Comparison of ENCODE assay signal across 22 mouse cellular contexts in the genomic region with DNA sequence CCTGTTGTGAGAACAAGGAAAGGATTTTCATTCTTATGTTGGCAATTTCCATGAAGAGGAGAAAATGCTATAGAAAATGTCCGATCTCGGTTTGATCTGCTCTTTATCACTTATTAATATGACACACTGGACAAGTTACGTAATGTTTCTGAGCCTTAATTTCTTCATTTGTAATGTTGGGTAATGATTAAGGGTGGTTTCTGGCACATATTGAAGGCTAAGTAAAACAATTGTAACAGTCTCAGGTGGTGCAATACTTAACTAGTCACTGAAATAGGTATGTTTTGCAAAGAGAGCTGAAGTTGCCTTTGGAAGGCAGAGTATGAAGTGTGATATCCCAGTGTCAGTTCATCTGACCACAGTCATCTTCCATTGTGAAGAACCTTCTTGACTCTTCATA.
"Had no signal": no experiment of that assay in that cellular context is flagged by ENCODE, and none has a peak within 500 bp of the region (broad histone marks: within the 10 kb centered on the region; RNA-seq: fewer than 3 reads in every experiment).

No protein-coding gene starts in this region.

- H3K27me3 ChIP-seq: limb, embryonic 13.5 days; liver, embryonic 15.5 days; midbrain, embryonic 13.5 days; neural tube, embryonic 13.5 days; stomach, embryonic 15.5 days had no signal

- H3K9ac ChIP-seq: limb, embryonic 13.5 days; liver, embryonic 15.5 days; midbrain, embryonic 13.5 days; neural tube, embryonic 13.5 days; stomach, embryonic 15.5 days had no signal

- H3K36me3 ChIP-seq: limb, embryonic 10.5 days; limb, embryonic 13.5 days; liver, embryonic 15.5 days; midbrain, embryonic 10.5 days; midbrain, embryonic 13.5 days; neural tube, embryonic 13.5 days; stomach, embryonic 15.5 days had no signal

- H3K4me1 ChIP-seq: limb, embryonic 10.5 days; limb, embryonic 13.5 days; megakaryocyte, embryonic 14.5 days; midbrain, embryonic 10.5 days; midbrain, embryonic 13.5 days; neural tube, embryonic 13.5 days; stomach, embryonic 15.5 days had no signal

- DNase-seq: kidney, adult 18-20 months; kidney, postnatal 14 days; layer of hippocampus, adult 9-11 months; liver; lung, adult 2 months; retina, postnatal 1 day; right cerebral cortex, postnatal 25 days; spleen, adult 18-20 months; thymus, postnatal 25 days had no signal

- H3K27ac ChIP-seq: layer of hippocampus, adult 2 months; limb, embryonic 10.5 days; limb, embryonic 13.5 days; liver, embryonic 15.5 days; macrophage; midbrain, embryonic 10.5 days; midbrain, embryonic 13.5 days; neural tube, embryonic 13.5 days; stomach, embryonic 15.5 days had no signal

- ATAC-seq: intestine, embryonic 16.5 days; midbrain, embryonic 13.5 days; midbrain, embryonic 16.5 days had no signal

- H3K4me3 ChIP-seq: layer of hippocampus, adult 2 months; limb, embryonic 10.5 days; limb, embryonic 13.5 days; liver, embryonic 15.5 days; megakaryocyte, embryonic 14.5 days; midbrain, embryonic 10.5 days; midbrain, embryonic 13.5 days; myocyte; neural tube, embryonic 13.5 days; stomach, embryonic 15.5 days had no signal

- H3K4me2 ChIP-seq: limb, embryonic 13.5 days; liver, embryonic 15.5 days; midbrain, embryonic 13.5 days; neural tube, embryonic 13.5 days; stomach, embryonic 15.5 days had no signal

- H3K9me3 ChIP-seq: limb, embryonic 10.5 days; limb, embryonic 13.5 days; liver, embryonic 15.5 days; megakaryocyte, embryonic 14.5 days; midbrain, embryonic 10.5 days; midbrain, embryonic 13.5 days; neural tube, embryonic 13.5 days; stomach, embryonic 15.5 days had no signal
